Mouse (Mus musculus) CD4-positive naive resting alpha-beta T cell, adult 57 days (primary cell): ENCODE data around the gene Flrt3. TPM values are rescaled to one million over a fixed set of nuclear protein-coding genes. Genes with fewer than 3 reads are reported as not detected.

Experiments
- total RNA-seq: library from RNA; stranded (reverse); gene quantifications from one replicate; pipeline ENCODE4 v1.2.4, GENCODE M21; 2023

Gene Flrt3
- not detected for total RNA-seq

DNA sequence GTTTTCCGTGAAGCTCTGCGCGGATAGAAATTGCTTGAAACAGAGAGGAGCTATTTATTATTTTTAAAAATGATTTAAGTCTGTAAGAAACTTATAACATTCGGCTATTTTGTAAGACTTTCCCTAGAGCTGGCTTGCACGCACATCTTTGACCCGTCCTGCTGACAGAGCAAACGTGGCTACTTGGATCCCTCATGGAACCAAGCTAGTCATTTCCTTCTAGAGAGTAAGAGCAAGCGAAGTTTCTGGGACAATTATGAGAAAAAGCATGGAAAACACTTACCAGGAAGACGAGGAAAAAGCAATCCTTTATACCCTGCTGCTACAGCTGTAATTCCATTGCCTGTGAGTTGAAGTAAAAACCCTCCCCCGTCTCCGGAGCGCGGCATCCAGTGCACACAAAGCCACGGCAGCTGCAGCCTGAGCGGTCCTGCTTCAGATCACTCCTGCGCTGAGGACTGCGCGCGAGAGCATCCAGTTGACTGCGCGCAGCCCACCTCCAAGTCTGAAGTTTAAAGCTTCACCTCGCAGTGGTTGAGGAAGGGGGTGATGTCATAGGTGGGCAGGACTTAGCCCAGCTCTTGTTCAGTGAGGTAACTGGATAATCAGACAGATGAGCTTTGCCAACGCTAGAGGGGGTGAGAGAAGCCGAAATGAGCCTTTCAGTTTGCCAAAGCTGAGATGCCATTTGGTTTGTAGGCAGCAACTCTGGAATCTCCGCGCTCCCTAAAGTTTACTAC lies at the start of gene Flrt3:
Gene Flrt3 (minus strand): TSS at position 507 of the 740 bp plus-strand sequence.

